Mouse (Mus musculus) embryo, embryonic 11 days (tissue): ENCODE measurements at regions not wholly inside any gene's neighbourhood (a gene's known extent, or its start where the extent isn't known, plus 50 kb on each side); places are given as distances from the start of the nearest gene placed in this dataset.

Experiments used
- DNase-seq: peaks from one replicate; pipeline ENCODE4 v3.0.0-alpha.2; 2015

DNA sequence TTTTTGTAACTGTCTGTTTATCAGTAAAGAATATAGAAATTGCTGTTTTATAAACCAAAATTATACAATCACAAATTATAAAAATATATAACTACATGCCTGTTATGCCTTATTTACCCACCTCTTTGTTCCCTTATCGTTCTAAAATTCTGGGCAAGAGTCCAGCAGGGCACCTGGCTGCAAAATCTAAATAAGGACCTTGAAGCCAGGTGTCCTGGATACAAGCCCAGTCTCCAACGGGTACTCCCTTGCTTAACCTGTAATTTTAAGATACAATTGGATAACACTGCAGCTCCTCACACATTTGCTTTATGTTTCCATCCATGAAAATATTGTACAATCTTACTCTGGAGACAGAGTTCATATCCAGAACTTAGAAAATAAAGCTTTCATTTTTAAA is 635.8 kb downstream of the Ube2dnl2 start:
- DNase-seq = no peak

DNA sequence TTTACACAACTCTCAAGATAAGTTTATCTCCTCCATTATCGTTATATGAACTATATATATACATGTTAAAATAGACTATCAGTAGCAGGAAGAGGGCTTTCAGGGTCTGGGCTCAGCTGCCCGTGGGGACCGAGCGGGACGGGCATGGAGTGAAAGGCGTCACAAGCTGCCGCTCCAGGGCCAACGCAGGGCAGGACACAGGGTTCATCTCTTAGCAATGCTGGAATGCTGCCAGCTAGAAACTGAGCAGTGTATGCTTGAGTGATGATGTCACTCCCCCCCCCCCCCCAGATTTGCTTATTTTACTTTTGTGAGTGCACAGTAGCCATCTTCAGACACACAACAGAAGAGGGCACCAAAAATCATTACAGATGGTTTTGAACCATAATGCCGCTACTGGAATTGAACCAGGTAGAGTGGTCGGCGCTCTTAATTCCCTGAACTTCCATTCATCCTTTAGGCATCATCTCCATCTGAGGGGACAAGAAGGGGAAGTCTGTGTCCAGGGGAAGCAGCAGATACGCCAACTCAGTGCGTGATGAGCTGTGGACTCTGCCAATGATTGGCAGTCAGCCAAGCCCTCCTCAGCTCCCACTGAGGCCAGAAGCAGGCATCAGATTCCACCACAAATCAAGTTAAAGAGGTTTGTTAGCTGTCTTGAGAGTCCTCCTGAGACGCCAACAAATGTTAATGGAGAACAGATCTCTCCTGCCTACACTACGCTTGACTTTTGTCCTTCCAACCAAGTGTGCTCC is 678.9 kb downstream of the Ube2dnl2 start:
- peak; percentile 1 for DNase-seq
